Mouse (Mus musculus) midbrain, embryonic 16.5 days (tissue): ENCODE data around the gene Il9. TPM values are rescaled to one million over a fixed set of nuclear protein-coding genes. Genes with fewer than 3 reads are reported as not detected.

ENCODE experiments used
- ATAC-seq: fragments of 200-750 bp; cut with Nextera tagmentation; 2 replicates; pipeline ENCODE4 v1.8.0; 2017; ENCODE audit warnings: moderate TSS enrichment
- H3K27ac ChIP-seq: fragments of 300-500 bp; sonication (generic); 2 replicates; pipeline ENCODE4 v1.5.1; 2014; ENCODE audit warnings: mild to moderate bottlenecking, low read length, mixed read lengths
- H3K27me3 ChIP-seq: fragments of 300-500 bp; sonication (generic); 2 replicates; pipeline ENCODE4 v1.6.1; 2014; ENCODE audit warnings: low read depth, low read length, mixed read lengths; ENCODE audit not compliant: control insufficient read depth, insufficient read depth
- H3K36me3 ChIP-seq: fragments of 300-500 bp; sonication (generic); 2 replicates; pipeline ENCODE4 v1.6.1; 2014; ENCODE audit warnings: mild to moderate bottlenecking, low read length, moderate library complexity, mixed read lengths; ENCODE audit not compliant: control insufficient read depth, insufficient read depth
- H3K4me1 ChIP-seq: fragments of 300-500 bp; sonication (generic); 2 replicates; pipeline ENCODE4 v1.6.1; 2014; ENCODE audit warnings: mild to moderate bottlenecking, low read length, mixed read lengths; ENCODE audit not compliant: control insufficient read depth, insufficient read depth
- H3K4me2 ChIP-seq: fragments of 300-500 bp; sonication (generic); 2 replicates; pipeline ENCODE4 v1.6.1; 2014; ENCODE audit warnings: mild to moderate bottlenecking, low read length, mixed read lengths
- H3K4me3 ChIP-seq: fragments of 300-500 bp; sonication (generic); 2 replicates; pipeline ENCODE4 v1.5.1; 2014; ENCODE audit warnings: low read depth, mild to moderate bottlenecking, low read length, moderate library complexity, mixed read lengths
- H3K9ac ChIP-seq: fragments of 300-500 bp; sonication (generic); 2 replicates; pipeline ENCODE4 v1.6.1; 2014; ENCODE audit warnings: low read depth, low read length, mixed read lengths
- H3K9me3 ChIP-seq: fragments of 300-500 bp; sonication (generic); replicated peaks from 2 replicates; pipeline ENCODE4 v1.6.1; 2014; ENCODE audit warnings: mild to moderate bottlenecking, low read length, mixed read lengths; ENCODE audit not compliant: control insufficient read depth, poor library complexity, severe bottlenecking
- WGBS: fragments of 180-500 bp; shearing (Covaris S2); extraction: QIAGEN DNeasy Blood & Tissue Kit; methylation state at CpG from one replicate; pipeline ENCODE4 v1.1.7; 2014; 5-methylcytosine and 5-hydroxymethylcytosine counted together
- polyA plus RNA-seq: library from polyadenylated mRNA; unstranded; fragments of >200 nt; fragmentation: Nextera tagmentation; extraction: Ambion mirVana; gene quantifications from 2 replicates; pipeline ENCODE4 v1.2.1, GENCODE M21; 2015

Il9 gene
- polyA plus RNA-seq, 1 experiment from 2014 or later = not detected

DNA sequence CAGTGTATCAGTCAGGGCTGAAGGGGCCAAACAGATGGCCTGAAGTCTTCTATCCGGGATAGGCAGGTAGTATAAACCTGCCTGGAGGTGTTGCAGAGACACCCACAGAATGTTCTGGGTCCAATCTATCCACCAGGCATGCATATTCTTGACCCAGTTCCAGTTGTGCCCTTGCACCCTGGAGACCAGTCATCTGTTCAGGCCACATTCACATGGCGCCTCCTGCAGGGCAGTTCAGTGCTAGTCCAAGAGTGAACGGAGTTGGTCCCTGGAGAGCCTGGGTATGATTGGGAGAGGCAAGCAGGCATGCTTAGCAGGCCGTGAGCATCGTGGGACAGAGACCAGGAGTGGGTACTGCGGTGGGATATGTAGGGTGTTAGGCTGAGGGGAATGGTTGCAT, 4.0 kb downstream of the Il9 start:
- ATAC-seq = no peak
- Histone ChIP-seq H3K9me3 (no peaks in the 10 kb centered on the region), H3K4me3 (no peak overlapping the region), H3K27me3 (no peaks in the 10 kb centered on the region), H3K36me3 (no peaks in the 10 kb centered on the region), H3K9ac (no peak overlapping the region), H3K4me2 (no peak overlapping the region), H3K27ac (no peak overlapping the region), H3K4me1 (peaks cover 2% of the 10 kb centered on the region; the same call in 1 of the 2 replicates)
- 84% methylated on average over 6 of the region's 6 CpGs for WGBS

DNA sequence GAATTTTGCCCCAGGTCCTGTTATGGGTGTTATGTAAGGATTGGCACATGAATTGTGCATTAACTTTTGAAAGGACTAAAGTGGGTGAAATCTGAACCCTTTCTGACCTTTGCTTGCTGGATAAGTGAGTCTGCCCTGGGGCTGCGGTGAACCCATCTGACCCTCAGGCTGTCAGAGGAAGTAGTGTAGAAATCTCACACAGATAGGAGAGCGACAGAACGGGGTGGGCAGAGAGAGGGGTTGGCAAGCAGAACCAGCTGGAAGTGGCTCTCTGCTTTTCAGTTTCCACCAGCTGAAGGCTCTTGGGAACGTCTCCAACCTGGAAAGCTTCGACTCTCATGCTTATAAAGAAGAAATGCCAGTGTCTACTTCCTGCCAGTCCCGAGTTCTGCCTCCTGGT, 4.8 kb downstream of the Il9 start:
- WGBS = 51% methylated on average over 6 of the region's 6 CpGs
- no peak for ATAC-seq

DNA sequence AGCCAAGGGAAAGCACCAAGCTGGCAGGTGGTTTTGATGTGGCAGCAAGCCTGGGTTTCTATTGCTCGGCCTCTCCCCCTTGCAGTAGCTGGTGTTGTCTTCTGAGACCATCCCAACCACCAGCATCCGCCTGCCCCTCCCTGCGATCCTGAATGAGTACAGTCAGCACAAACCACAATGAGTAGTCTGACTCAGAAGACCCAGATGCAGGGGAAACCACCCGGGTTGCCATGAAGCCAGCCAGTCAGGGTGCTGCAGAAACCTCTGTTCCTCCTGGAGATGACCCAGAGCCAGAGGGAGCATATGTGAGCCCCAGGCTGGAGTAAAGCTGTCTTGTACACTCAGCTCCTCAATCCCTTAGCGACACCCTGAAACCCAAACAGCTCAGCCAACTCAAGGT, 5.3 kb downstream of the Il9 start:
- H3K4me3 ChIP-seq = no peak overlapping the region
- H3K36me3 ChIP-seq = no peaks in the 10 kb centered on the region
- WGBS = 75% methylated on average over 5 of the region's 5 CpGs
- no peak overlapping the region for H3K4me2 ChIP-seq
- ATAC-seq = no peak
- H3K27ac ChIP-seq = no peak overlapping the region
- no peak overlapping the region for H3K9ac ChIP-seq
- no peaks in the 10 kb centered on the region for H3K27me3 ChIP-seq
- H3K4me1 ChIP-seq = peaks cover 2% of the 10 kb centered on the region; the same call in 1 of the 2 replicates
- H3K9me3 ChIP-seq = no peaks in the 10 kb centered on the region

More for the DNA sequence above, 4.8 kb downstream of the Il9 start:
- Histone ChIP-seq H3K9ac (no peak overlapping the region), H3K4me3 (no peak overlapping the region), H3K4me2 (no peak overlapping the region), H3K9me3 (no peaks in the 10 kb centered on the region), H3K27me3 (no peaks in the 10 kb centered on the region), H3K27ac (no peak overlapping the region), H3K36me3 (no peaks in the 10 kb centered on the region), H3K4me1 (peaks cover 2% of the 10 kb centered on the region; the same call in 1 of the 2 replicates)

DNA sequence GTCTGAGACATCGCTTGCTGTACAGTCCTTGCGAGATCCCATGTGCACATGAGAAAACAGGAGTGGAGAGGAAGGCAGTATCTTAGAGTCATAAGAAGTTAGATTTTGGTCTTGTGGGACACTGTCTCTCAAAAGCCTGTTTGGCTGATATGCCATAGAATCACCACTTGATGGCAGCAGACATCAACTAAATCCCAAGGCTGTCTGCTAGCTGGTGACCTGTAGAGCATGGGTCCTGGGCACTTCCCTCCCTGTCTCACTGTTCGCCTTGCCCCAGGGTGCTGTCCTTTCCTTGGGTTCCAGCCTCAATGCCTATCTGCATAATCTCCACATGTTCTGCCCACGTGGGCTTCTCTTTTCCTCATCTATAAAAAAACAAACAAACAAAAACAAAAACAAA, 6.7 kb downstream of the Il9 start:
- peak; percentile 76 for ATAC-seq
- H3K4me1 ChIP-seq = peaks cover 2% of the 10 kb centered on the region; the same call in 1 of the 2 replicates
- 24% methylated on average over 4 of the region's 4 CpGs for WGBS

DNA sequence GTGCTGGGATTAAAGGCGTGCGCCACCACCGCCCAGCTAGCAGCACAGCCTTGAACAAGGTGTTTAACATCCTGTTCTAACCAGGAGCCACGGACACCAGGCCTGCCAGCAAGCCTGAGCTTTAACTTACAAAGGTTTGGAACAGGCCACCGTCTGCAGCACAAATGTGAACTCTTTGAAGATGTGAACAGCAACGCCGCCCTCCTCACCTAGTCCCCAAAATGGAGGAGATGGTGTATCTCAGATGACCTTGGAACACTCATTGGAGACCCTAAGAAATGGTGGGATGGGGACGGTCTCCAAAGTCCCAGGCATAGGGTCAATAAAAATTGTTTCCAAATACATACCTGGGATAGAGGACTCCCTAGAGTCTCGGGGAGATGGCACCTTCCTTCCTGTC, 9.4 kb downstream of the Il9 start:
- 94% methylated on average over 9 of the region's 9 CpGs for WGBS
- H3K9ac ChIP-seq = no peak overlapping the region
- no peak overlapping the region for H3K4me3 ChIP-seq
- H3K27ac ChIP-seq = no peak overlapping the region
- ATAC-seq = no peak
- H3K9me3 ChIP-seq = no peaks in the 10 kb centered on the region
- no peak overlapping the region for H3K4me2 ChIP-seq
- H3K4me1 ChIP-seq = peaks cover 2% of the 10 kb centered on the region; the same call in 1 of the 2 replicates
- no peaks in the 10 kb centered on the region for H3K36me3 ChIP-seq
- H3K27me3 ChIP-seq = no peaks in the 10 kb centered on the region

More for the DNA sequence above, 6.7 kb downstream of the Il9 start:
- H3K27me3 ChIP-seq = no peaks in the 10 kb centered on the region
- H3K9me3 ChIP-seq = no peaks in the 10 kb centered on the region
- no peaks in the 10 kb centered on the region for H3K36me3 ChIP-seq
- H3K4me2 ChIP-seq = 0 out of 2 replicates have a peak overlapping the region, but pooled peaks have one; percentile 12
- no peak overlapping the region for H3K9ac ChIP-seq
- H3K4me3 ChIP-seq = no peak overlapping the region
- no peak overlapping the region for H3K27ac ChIP-seq

DNA sequence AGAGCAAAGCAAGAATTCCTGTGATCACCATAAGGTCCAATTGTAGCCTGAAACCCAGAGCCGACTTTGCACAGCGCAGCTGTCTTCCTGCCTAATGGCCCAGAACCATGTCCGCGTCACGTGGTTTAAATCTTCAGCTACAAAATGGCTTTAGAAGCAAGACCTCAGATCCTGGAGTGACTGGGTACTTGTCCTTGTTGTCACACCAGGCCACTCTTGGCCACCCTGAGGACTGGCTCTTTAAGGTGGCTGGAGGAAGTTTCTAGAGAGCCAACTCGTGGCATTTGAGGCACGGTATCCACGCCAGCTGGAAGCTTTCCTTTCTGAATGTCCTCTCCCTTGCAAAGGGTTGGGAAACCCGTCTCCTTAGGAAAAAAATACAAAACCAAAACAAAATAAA, 10.1 kb downstream of the Il9 start:
- no peak overlapping the region for H3K27ac ChIP-seq
- no peaks in the 10 kb centered on the region for H3K27me3 ChIP-seq
- WGBS = 74% methylated on average over 9 of the region's 9 CpGs
- H3K4me2 ChIP-seq = no peak overlapping the region
- no peaks in the 10 kb centered on the region for H3K36me3 ChIP-seq
- ATAC-seq = no peak
- H3K9ac ChIP-seq = no peak overlapping the region
- H3K4me3 ChIP-seq = no peak overlapping the region
- peaks cover 2% of the 10 kb centered on the region; the same call in 1 of the 2 replicates for H3K4me1 ChIP-seq
- H3K9me3 ChIP-seq = no peaks in the 10 kb centered on the region

DNA sequence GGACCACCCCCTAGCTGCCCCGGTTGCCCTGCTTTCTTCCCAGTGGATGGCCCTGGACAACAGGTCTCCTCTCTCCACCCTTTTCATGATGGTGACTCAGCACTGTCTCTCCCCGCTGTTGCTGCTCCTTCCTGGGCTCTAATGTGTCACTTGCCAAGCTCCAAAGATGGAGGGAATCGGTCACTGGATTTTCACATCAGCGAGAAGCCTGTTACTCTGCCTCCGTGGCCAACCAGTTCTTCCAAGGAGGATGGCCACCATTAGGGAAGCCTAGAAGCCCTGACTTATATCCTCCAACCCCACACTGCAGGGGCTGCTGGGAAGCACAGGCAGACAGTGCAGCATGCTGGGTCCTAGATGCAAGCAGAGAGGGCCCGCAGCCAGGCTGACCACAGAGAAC, 10.8 kb downstream of the Il9 start:
- WGBS = 88% methylated on average over 6 of the region's 6 CpGs
- no peak overlapping the region for H3K4me3 ChIP-seq
- H3K9ac ChIP-seq = no peak overlapping the region

DNA sequence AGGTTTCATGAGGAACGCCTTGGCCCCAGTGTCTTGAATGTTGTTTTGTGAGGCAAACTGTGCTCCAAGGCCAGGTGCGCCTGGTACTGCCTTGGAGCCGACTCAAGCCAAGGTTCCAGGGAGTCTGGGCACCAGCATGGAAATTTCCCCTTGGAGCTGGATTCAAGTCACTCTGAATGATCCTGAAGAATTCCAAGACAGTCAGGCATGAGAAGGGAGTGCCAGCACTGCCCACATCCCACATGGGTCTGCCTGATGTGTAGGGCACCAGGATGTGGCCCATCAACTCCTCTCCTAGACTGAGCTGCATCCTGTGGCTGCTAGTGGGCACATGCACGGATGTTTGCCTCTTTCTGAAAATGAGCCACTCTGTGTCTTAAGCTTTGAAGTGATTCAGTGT, 13.5 kb downstream of the Il9 start:
- H3K4me1 ChIP-seq = no peaks in the 10 kb centered on the region
- no peak overlapping the region for H3K4me3 ChIP-seq
- no peaks in the 10 kb centered on the region for H3K9me3 ChIP-seq
- H3K27me3 ChIP-seq = no peaks in the 10 kb centered on the region
- no peak for ATAC-seq
- H3K36me3 ChIP-seq = no peaks in the 10 kb centered on the region
- no peak overlapping the region for H3K27ac ChIP-seq
- WGBS = 91% methylated on average over 4 of the region's 4 CpGs
- no peak overlapping the region for H3K4me2 ChIP-seq
- H3K9ac ChIP-seq = no peak overlapping the region

More for the DNA sequence above, 10.8 kb downstream of the Il9 start:
- Histone ChIP-seq H3K27me3 (no peaks in the 10 kb centered on the region), H3K4me1 (0 out of 2 replicates have a peak, but pooled peaks cover 2% of the 10 kb centered on the region), H3K4me2 (no peak overlapping the region), H3K36me3 (no peaks in the 10 kb centered on the region), H3K27ac (no peak overlapping the region), H3K9me3 (no peaks in the 10 kb centered on the region)
- no peak for ATAC-seq

DNA sequence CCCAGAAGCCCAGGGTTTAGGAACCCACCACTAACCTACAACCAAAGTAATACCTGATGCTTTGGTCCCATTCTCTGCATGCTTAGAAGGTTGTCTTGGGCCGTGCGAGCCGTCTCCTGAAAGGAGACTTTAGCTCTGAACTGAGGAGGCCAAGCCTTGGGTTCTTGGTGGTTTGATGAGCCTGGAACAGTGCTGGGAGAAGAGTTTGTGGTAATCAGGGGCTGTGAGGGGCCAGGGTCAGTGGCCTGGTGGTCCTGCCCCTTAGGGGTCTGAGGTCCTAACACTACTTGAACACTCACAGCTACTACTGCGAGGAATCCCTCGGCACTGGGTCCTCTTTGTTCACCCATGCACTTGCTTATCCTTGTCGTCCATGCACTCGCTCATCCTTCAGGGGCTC, 14.3 kb downstream of the Il9 start:
- 96% methylated on average over 7 of the region's 7 CpGs for WGBS
- no peak for ATAC-seq
- H3K36me3 ChIP-seq = no peaks in the 10 kb centered on the region
- no peaks in the 10 kb centered on the region for H3K4me1 ChIP-seq
- H3K27ac ChIP-seq = no peak overlapping the region
- H3K9me3 ChIP-seq = no peaks in the 10 kb centered on the region
- no peaks in the 10 kb centered on the region for H3K27me3 ChIP-seq
- no peak overlapping the region for H3K4me2 ChIP-seq
- no peak overlapping the region for H3K9ac ChIP-seq
- no peak overlapping the region for H3K4me3 ChIP-seq
